Mouse (Mus musculus) midbrain, embryonic 13.5 days (tissue): ENCODE data around the gene Mat1a. TPM values are rescaled to one million over a fixed set of nuclear protein-coding genes. Genes with fewer than 3 reads are reported as not detected.

Source experiments
- ATAC-seq: fragments of 200-750 bp; cut with Nextera tagmentation; 2 replicates; pipeline ENCODE4 v1.8.0; 2017; ENCODE audit warnings: mild to moderate bottlenecking, moderate TSS enrichment, moderate library complexity
- H3K27ac ChIP-seq: fragments of 300-500 bp; sonication (generic); 2 replicates; pipeline ENCODE4 v1.5.1; 2015; ENCODE audit warnings: inconsistent platforms, mild to moderate bottlenecking, moderate library complexity
- H3K27me3 ChIP-seq: fragments of 300-500 bp; sonication (generic); 2 replicates; pipeline ENCODE4 v1.6.1; 2015; ENCODE audit warnings: mild to moderate bottlenecking, inconsistent platforms
- H3K36me3 ChIP-seq: fragments of 300-500 bp; sonication (generic); 2 replicates; pipeline ENCODE4 v1.6.1; 2015; ENCODE audit warnings: mild to moderate bottlenecking, inconsistent platforms
- H3K4me1 ChIP-seq: fragments of 300-500 bp; sonication (generic); replicated peaks from 2 replicates; pipeline ENCODE4 v1.6.1; 2015; ENCODE audit warnings: inconsistent platforms
- H3K4me2 ChIP-seq: fragments of 300-500 bp; sonication (generic); replicated peaks from 2 replicates; pipeline ENCODE4 v1.6.1; 2015; ENCODE audit warnings: moderate library complexity, mild to moderate bottlenecking, inconsistent platforms
- H3K4me3 ChIP-seq: fragments of 300-500 bp; sonication (generic); replicated peaks from 2 replicates; pipeline ENCODE4 v1.5.1; 2015; ENCODE audit warnings: mild to moderate bottlenecking, inconsistent platforms
- H3K9ac ChIP-seq: fragments of 300-500 bp; sonication (generic); replicated peaks from 2 replicates; pipeline ENCODE4 v1.6.1; 2015; ENCODE audit warnings: mild to moderate bottlenecking, inconsistent platforms
- H3K9me3 ChIP-seq: fragments of 300-500 bp; sonication (generic); 2 replicates; pipeline ENCODE4 v1.6.1; 2016; ENCODE audit warnings: mild to moderate bottlenecking, inconsistent platforms
- WGBS: fragments of 180-500 bp; shearing (Covaris S2); methylation state at CpG from one replicate; pipeline ENCODE4 v1.1.7; 2015; 5-methylcytosine and 5-hydroxymethylcytosine counted together
- polyA plus RNA-seq: library from polyadenylated mRNA; unstranded; fragments of >200 nt; fragmentation: Nextera tagmentation; extraction: Ambion mirVana; gene quantifications from 2 replicates; pipeline ENCODE4 v1.2.1, GENCODE M21; 2015

The Mat1a gene
- polyA plus RNA-seq, 1 experiment from 2014 or later = not detected

- no peak overlapping the region for H3K9ac ChIP-seq
- H3K9me3 ChIP-seq = no peaks in the 10 kb centered on the region
- no peaks in the 10 kb centered on the region for H3K36me3 ChIP-seq
- no peak overlapping the region for H3K4me3 ChIP-seq
- no peaks in the 10 kb centered on the region for H3K4me1 ChIP-seq
- no peaks in the 10 kb centered on the region for H3K27me3 ChIP-seq
- 82% methylated on average over 1 of the region's 1 CpGs for WGBS
- no peak overlapping the region for H3K27ac ChIP-seq
- no peak for ATAC-seq
- H3K4me2 ChIP-seq = no peak overlapping the region
These were observed 6.1 kb upstream of the Mat1a start for GRCm38 (mm10) chr14:41098726-41099125.

GRCm38 (mm10) chr14:41100712-41101111 is 4.1 kb upstream of the Mat1a start:
- 87% methylated on average over 3 of the region's 3 CpGs for WGBS
- H3K27ac ChIP-seq = no peak overlapping the region
- ATAC-seq = no peak

GRCm38 (mm10) chr14:41101242-41101641 is 3.6 kb upstream of the Mat1a start:
- no peaks in the 10 kb centered on the region for H3K36me3 ChIP-seq
- ATAC-seq = no peak
- no peaks in the 10 kb centered on the region for H3K27me3 ChIP-seq
- H3K9me3 ChIP-seq = no peaks in the 10 kb centered on the region
- no peak overlapping the region for H3K9ac ChIP-seq
- H3K4me3 ChIP-seq = no peak overlapping the region
- no peak overlapping the region for H3K4me2 ChIP-seq
- H3K4me1 ChIP-seq = no peaks in the 10 kb centered on the region
- H3K27ac ChIP-seq = no peak overlapping the region
- 88% methylated on average over 5 of the region's 5 CpGs for WGBS

More at GRCm38 (mm10) chr14:41100712-41101111, 4.1 kb upstream of the Mat1a start:
- H3K36me3 ChIP-seq = no peaks in the 10 kb centered on the region
- no peak overlapping the region for H3K4me3 ChIP-seq
- no peak overlapping the region for H3K9ac ChIP-seq
- no peaks in the 10 kb centered on the region for H3K27me3 ChIP-seq
- no peaks in the 10 kb centered on the region for H3K9me3 ChIP-seq
- no peak overlapping the region for H3K4me2 ChIP-seq
- H3K4me1 ChIP-seq = no peaks in the 10 kb centered on the region

GRCm38 (mm10) chr14:41102269-41102668 is 2.6 kb upstream of the Mat1a start:
- 82% methylated on average over 2 of the region's 2 CpGs for WGBS
- Histone ChIP-seq H3K9me3 (no peaks in the 10 kb centered on the region), H3K4me1 (no peaks in the 10 kb centered on the region), H3K4me3 (no peak overlapping the region), H3K27ac (no peak overlapping the region), H3K36me3 (no peaks in the 10 kb centered on the region), H3K9ac (no peak overlapping the region), H3K4me2 (no peak overlapping the region), H3K27me3 (no peaks in the 10 kb centered on the region)
- no peak for ATAC-seq

- ATAC-seq = no peak
- Histone ChIP-seq H3K4me1 (no peaks in the 10 kb centered on the region), H3K27me3 (no peaks in the 10 kb centered on the region)
These were observed 6.3 kb downstream of the Mat1a start for GRCm38 (mm10) chr14:41111031-41111668.

GRCm38 (mm10) chr14:41112944-41113343 is 8.1 kb downstream of the Mat1a start:
- H3K9me3 ChIP-seq = no peaks in the 10 kb centered on the region
- H3K4me2 ChIP-seq = no peak overlapping the region
- H3K9ac ChIP-seq = no peak overlapping the region
- no peak for ATAC-seq
- H3K36me3 ChIP-seq = no peaks in the 10 kb centered on the region
- H3K4me1 ChIP-seq = no peaks in the 10 kb centered on the region
- 84% methylated on average over 4 of the region's 4 CpGs for WGBS
- H3K27me3 ChIP-seq = no peaks in the 10 kb centered on the region
- H3K4me3 ChIP-seq = no peak overlapping the region
- no peak overlapping the region for H3K27ac ChIP-seq

More at GRCm38 (mm10) chr14:41111031-41111668, 6.3 kb downstream of the Mat1a start:
- Histone ChIP-seq H3K4me3 (no peak overlapping the region), H3K4me2 (no peak overlapping the region), H3K9me3 (no peaks in the 10 kb centered on the region), H3K27ac (no peak overlapping the region), H3K36me3 (no peaks in the 10 kb centered on the region), H3K9ac (no peak overlapping the region)
- WGBS = 87% methylated on average over 7 of the region's 7 CpGs

GRCm38 (mm10) chr14:41116271-41116670 is 11.4 kb downstream of the Mat1a start:
- no peak overlapping the region for H3K9ac ChIP-seq
- H3K36me3 ChIP-seq = no peaks in the 10 kb centered on the region
- H3K4me3 ChIP-seq = no peak overlapping the region
- no peak overlapping the region for H3K4me2 ChIP-seq
- H3K27me3 ChIP-seq = no peaks in the 10 kb centered on the region
- H3K4me1 ChIP-seq = no peaks in the 10 kb centered on the region
- WGBS = 89% methylated on average over 3 of the region's 3 CpGs
- H3K9me3 ChIP-seq = no peaks in the 10 kb centered on the region
- H3K27ac ChIP-seq = no peak overlapping the region
- ATAC-seq = no peak

- WGBS = 88% methylated on average over 5 of the region's 5 CpGs
- H3K36me3 ChIP-seq = no peaks in the 10 kb centered on the region
These were observed 19.8 kb downstream of the Mat1a start for GRCm38 (mm10) chr14:41124683-41125082.

GRCm38 (mm10) chr14:41127997-41128396 is 23.2 kb downstream of the Mat1a start:
- no peak overlapping the region for H3K4me2 ChIP-seq
- H3K4me3 ChIP-seq = no peak overlapping the region
- H3K27ac ChIP-seq = no peak overlapping the region
- H3K36me3 ChIP-seq = no peaks in the 10 kb centered on the region
- no peaks in the 10 kb centered on the region for H3K4me1 ChIP-seq
- H3K9ac ChIP-seq = no peak overlapping the region
- H3K9me3 ChIP-seq = no peaks in the 10 kb centered on the region
- 21% methylated on average over 4 of the region's 4 CpGs for WGBS
- ATAC-seq = no peak
- H3K27me3 ChIP-seq = no peaks in the 10 kb centered on the region

More at GRCm38 (mm10) chr14:41124683-41125082, 19.8 kb downstream of the Mat1a start:
- no peak for ATAC-seq
- H3K4me3 ChIP-seq = no peak overlapping the region
- H3K27ac ChIP-seq = no peak overlapping the region
- no peak overlapping the region for H3K9ac ChIP-seq
- no peaks in the 10 kb centered on the region for H3K27me3 ChIP-seq
- H3K9me3 ChIP-seq = no peaks in the 10 kb centered on the region
- no peaks in the 10 kb centered on the region for H3K4me1 ChIP-seq
- H3K4me2 ChIP-seq = no peak overlapping the region

- H3K4me1 ChIP-seq = no peaks in the 10 kb centered on the region
- H3K9ac ChIP-seq = no peak within 1 kb of the TSS
- H3K27me3 ChIP-seq = no peaks in the 10 kb centered on the region
- H3K36me3 ChIP-seq = no peaks in the 10 kb centered on the region
- no peaks in the 10 kb centered on the region for H3K9me3 ChIP-seq
- no peak for ATAC-seq
- 83% methylated on average over 7 of the region's 7 CpGs for WGBS
- no peak within 1 kb of the TSS for H3K27ac ChIP-seq
- no peak within 1 kb of the TSS for H3K4me2 ChIP-seq
- no peak within 1 kb of the TSS for H3K4me3 ChIP-seq
These were observed 26.7 kb downstream of the Mat1a start, which contains the start of gene Sftpa1 for GRCm38 (mm10) chr14:41131540-41131939. Gene Sftpa1, plus strand, starts transcription at chr14:41131782.

GRCm38 (mm10) chr14:41137006-41137405 is 32.2 kb downstream of the Mat1a start:
- Histone ChIP-seq H3K27me3 (no peaks in the 10 kb centered on the region), H3K36me3 (no peaks in the 10 kb centered on the region), H3K27ac (no peak overlapping the region), H3K4me2 (no peak overlapping the region), H3K4me3 (no peak overlapping the region), H3K4me1 (no peaks in the 10 kb centered on the region), H3K9me3 (no peaks in the 10 kb centered on the region), H3K9ac (no peak overlapping the region)
- ATAC-seq = no peak

- H3K4me2 ChIP-seq = no peak overlapping the region
- no peaks in the 10 kb centered on the region for H3K9me3 ChIP-seq
- H3K36me3 ChIP-seq = no peaks in the 10 kb centered on the region
- no peak overlapping the region for H3K4me3 ChIP-seq
- no peak overlapping the region for H3K9ac ChIP-seq
- H3K27ac ChIP-seq = no peak overlapping the region
- no peak for ATAC-seq
- 88% methylated on average over 1 of the region's 1 CpGs for WGBS
- H3K4me1 ChIP-seq = no peaks in the 10 kb centered on the region
- H3K27me3 ChIP-seq = no peaks in the 10 kb centered on the region
These were observed 35.9 kb downstream of the Mat1a start for GRCm38 (mm10) chr14:41140686-41141085.

GRCm38 (mm10) chr14:41146035-41146434 is 41.2 kb downstream of the Mat1a start:
- H3K4me3 ChIP-seq = no peak overlapping the region
- H3K27ac ChIP-seq = no peak overlapping the region
- no peak overlapping the region for H3K9ac ChIP-seq
- H3K27me3 ChIP-seq = no peaks in the 10 kb centered on the region
- no peaks in the 10 kb centered on the region for H3K4me1 ChIP-seq
- H3K4me2 ChIP-seq = no peak overlapping the region
- no peak for ATAC-seq
- no peaks in the 10 kb centered on the region for H3K9me3 ChIP-seq
- WGBS = 69% methylated on average over 6 of the region's 6 CpGs
- H3K36me3 ChIP-seq = no peaks in the 10 kb centered on the region
